Mouse (Mus musculus) granulocyte monocyte progenitor cell, adult 5-6 weeks (primary cell): Measurements from ENCODE around the gene Ndufa12. TPM values are rescaled to one million over a fixed set of nuclear protein-coding genes. Genes with fewer than 3 reads are reported as not detected.

ENCODE experiments used
- ATAC-seq: replicated peaks from 2 replicates; pipeline ENCODE4 v1.8.0; 2016; ENCODE audit warnings: mild to moderate bottlenecking, moderate TSS enrichment, inconsistent platforms; ENCODE audit not compliant: poor library complexity, severe bottlenecking
- total RNA-seq, 2 experiments: library from RNA; stranded (forward) in 1 of 2; stranded (reverse) in 1 of 2; fragments of 200-712, 200-1000 nt in 1 of 2; fragments of >200 nt in 1 of 2; fragmentation: Nextera tagmentation in 1 of 2; gene quantifications; 2 replicates each; pipeline ENCODE4 v1.2.3; 2014 to 2017

Gene Ndufa12
- 202 and 216 TPM in 2 replicates for total RNA-seq (2014; fragmentation: Nextera tagmentation)
- total RNA-seq (2017) = 350 and 390 TPM in 2 replicates

DNA sequence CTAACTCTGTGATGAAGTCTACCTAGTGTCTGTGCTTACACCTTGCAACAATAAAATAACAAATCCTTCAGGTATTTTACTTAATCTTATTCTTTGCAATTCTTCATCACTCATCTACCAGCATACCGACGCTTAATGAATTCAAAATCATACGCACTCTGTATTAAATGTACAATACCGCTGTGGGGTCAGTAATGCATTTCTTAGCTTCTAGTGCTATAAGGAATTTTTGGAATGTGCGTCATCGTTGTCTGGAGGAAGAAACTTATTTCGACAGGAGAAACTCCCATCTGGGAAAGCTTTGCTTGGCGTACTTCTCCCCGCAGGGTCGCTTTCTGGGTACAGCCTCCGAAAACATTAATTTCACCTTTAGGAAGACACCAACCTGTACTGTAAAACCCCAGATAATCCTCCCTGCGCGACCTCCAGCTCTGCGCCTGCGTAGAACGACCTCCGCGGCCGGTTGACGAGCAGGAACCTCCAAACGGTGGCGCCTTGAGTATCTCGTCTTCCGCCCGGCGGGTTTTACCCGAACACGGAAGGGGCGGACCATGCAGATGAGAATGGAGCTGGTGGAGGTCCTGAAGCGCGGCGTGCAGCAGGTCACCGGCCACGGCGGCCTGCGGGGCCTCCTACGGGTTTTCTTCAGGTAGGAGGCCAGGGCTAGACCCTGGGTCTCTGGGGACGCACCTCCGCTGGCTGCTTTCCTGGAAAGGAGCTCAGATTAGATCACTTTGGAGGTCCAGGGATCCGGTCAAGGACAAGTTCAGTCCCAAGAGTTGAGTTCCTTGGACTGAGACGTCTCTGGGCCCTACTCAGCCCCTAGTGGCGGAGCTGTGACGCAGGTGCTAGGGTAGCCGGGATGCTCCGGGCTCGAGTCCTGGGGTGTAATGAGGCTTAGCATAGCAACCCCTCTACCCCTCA, at the start of gene Ndufa12:
Ndufa12 (plus strand) TSS at position 239 of the 924 bp plus-strand sequence.
- ATAC-seq = peak; percentile 98

DNA sequence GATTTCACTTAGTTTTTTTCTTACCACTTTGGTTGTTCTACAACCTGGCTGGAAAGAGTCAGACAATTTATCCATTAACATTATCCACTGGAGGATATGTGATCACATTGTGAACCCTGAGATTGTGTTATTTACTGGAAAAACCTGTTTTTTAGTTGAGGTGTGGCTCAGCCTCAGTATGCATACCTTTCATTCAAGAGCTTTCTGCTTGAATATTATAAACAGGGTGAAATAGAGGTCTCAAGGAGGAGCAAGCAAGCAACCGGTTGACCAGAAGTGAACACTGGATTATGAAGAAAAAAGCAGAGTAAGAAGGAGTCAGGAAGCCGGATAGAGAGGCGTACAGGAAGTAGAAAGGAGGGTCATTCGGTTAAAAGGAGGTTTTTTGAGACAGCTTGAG, 47.0 kb upstream of the Ndufa12 start:
- ATAC-seq = no peak

DNA sequence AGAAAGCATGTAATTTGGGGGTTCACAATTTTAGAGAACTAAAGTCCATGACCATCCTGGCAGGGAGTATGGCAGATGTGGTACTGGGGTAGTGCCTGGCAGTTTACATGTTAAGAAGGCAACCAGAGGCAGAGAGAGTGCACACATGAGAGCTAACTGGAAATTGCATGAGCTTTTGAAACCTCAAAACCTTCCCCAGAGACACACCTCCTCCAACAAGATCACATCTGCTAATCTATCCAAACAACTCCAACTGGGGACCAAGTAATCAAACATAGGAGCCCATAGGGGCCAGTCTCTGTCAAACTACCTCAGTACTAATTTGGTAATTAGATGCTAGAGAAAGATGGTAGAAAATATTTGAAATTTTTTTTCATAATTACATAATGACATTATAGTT, 44.7 kb upstream of the Ndufa12 start:
- no peak for ATAC-seq

DNA sequence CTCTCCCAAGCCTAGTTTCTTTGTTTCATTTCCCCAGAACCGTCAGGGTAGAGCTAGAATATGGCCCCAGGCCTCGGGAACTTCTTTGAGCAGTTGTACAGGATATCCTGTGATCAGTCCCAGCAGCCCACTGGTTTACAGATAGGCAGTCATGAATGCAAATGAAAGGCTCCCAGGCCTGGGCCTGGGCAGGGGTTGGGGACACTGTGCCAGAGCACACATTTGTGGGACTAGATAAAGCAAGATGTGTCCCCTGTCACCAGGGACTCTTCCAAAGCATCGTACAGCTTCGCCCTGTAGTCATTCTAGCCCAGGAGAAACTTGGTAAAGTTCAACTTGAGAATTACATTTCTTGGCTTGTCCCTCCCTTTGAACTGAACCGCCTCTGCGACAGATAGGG, 39.6 kb upstream of the Ndufa12 start:
- ATAC-seq = no peak

DNA sequence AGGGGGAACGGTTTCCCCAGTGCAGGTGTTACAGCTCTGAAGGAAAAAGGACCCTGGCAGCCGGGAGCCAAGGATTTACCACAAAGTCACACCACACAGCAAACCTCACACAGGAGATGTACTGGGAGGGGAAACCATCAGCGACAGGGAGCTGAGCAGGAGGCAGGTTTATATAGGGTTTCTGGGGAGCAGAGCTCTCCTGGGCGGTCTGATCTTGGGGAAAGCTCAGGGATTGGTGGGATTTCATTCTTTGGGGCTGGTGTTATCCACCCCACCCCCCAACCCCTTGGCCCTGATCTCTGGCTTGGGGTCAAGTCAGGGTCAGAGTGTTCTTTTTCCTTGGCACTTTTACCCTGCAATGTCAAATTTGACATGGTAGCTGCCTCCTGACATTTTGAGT, 39.1 kb upstream of the Ndufa12 start:
- no peak for ATAC-seq

DNA sequence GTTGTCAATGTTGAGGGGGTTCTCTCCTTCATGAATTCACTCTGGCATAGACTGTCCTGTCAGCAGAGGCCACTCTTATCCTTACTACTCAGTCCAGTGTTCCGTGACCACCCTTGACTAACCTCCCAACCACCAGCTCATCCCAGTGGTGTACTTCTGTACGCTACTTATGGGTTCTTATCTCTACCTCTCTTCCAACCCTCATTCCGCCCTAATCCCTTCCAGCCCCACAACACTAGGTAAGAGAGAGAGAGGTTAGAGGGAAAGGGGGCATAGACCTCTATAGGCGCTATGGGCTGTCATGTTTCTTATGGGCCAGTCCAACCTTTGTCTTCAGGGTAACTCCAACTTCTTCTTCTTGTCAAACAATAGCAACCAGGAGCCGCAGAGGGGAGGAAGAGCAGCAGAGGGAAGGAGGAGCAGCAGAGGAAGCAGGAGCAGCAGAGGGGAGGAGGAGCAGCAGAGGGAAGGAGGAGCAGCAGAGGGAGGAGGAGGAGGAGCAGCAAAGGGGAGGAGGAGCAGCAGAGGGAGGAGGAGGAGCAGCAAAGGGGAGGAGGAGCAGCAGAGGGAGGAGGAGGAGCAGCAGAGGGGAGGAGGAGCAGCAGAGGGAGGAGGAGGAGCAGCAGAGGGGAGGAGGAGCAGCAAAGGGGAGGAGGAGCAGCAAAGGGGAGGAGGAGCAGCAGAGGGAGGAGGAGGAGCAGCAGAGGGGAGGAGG, 37.3 kb upstream of the Ndufa12 start:
- ATAC-seq = no peak

DNA sequence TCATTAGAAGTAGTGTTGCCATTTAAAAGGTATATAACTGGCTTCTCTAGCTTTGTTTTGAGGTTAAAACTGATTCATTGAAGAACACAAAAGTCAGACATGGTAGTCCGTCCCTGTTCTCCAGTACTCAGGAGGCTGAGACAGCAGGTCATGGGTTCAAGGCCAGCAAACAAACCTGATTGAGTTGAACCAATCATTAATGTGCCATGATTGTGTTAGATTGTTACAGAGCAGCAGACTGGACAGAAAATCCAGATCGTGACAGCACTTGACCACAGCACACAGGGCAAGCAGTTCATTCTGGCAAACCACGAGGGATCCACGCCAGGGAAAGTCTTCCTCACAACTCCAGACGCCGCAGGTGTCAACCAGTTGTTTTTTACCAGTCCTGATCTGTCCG, 36.5 kb upstream of the Ndufa12 start:
- no peak for ATAC-seq

DNA sequence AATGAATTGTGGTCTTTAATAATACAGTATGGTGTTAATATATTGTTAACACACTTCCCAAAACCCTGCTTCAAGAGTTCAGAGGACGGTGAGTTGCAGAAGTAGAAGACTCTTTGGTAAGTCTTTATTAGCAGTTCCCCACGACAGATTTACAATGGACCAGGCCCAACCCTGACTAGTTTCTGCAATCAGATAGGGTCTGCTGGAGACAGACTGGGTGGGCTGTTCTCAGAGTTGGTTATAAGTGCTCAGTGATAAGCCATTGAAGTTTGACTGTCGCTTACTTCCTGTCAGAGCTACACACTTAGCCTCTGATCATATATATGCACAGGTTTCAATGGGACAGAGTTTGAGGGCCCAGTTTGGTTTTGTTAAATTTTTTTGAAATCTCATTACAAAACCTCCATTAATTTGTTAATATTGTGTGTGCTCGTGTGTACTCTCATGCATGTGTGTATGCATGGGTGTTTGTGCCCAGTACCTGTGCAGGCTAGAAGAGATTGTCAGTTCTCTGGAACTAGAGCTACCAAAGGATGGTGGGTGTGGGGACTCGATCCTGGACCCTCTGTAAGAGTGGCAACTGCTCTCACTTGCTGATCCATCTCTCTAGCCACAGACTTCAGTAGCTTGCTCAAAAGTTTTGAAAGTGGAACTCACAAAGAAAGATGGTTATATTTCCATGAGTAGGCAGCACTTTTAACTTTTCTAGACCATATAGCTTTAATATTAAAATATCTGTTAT, 34.2 kb upstream of the Ndufa12 start:
- no peak for ATAC-seq

DNA sequence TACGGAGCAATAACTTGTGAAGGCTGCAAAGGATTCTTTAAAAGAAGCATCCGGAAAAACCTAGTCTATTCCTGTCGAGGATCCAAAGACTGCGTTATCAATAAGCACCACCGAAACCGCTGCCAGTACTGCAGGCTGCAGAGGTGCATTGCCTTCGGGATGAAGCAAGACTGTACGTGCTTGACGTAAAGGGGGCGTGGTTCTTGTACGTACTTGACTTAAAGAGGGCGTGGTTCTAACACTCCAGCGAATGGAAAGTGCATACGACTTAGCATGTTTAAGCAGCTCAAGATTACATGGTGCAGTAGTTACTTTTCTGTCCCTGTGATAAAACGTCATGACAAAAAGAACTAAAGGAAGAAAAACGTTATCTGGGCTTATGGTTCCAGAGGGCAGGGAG, 33.1 kb upstream of the Ndufa12 start:
- no peak for ATAC-seq

DNA sequence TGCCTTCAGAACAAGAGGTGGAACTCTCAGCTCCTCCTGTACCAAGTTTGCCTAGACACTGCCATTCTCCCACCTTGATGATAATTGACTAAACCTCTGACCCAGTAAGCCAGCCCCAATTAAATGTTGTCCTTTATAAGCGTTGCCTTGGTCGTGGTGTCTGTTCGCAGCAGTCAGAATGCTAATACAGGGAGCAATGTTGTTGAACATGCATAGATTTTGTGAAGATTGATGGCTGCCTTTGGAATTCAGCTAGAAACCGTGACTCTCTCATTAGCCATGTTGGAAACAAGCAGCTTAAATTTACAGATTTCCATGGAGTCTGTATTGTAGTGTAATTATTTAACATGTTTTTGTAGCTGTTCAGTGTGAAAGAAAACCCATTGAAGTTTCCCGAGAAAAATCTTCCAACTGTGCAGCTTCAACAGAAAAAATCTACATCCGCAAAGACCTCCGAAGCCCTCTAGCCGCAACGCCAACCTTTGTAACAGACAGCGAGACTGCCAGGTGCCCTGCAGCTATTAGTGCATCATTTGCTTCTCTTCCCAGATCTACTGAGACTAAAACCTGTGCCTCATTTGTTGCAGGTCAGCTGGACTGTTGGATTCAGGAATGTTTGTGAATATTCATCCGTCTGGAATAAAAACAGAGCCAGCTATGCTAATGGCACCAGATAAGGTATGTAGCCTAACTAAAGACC, 31.3 kb upstream of the Ndufa12 start:
- no peak for ATAC-seq

DNA sequence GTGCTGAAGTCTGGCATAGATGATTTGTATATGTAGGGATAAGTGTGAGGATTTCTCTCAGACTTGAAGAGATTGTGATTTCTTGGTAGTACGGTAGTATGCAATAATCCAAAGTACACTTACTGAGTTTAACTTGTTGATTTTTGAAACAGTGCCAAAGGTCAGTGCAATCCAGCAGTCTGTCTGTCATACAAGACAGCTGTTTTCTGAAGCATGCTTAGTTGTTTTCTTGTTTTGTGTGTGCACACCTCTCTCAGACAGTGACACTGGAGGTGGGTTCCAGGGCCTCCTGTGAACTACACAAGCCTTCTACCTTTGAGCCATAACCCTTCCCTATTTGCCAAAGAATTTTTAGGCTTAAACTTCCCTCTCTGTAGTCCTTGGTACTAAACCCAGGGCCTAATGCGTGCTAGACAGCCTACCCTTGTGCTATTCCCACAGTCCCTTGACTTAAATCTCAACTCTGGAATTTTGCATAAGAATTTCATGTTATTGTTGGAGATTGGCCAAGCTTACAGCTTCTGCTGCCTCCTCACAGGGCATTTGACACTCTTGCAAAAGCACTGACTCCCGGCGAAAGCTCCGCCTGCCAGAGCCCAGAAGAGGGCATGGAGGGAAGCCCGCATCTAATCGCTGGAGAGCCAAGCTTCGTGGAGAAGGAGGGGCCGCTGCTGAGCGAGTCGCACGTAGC, 26.9 kb upstream of the Ndufa12 start:
- ATAC-seq = no peak

DNA sequence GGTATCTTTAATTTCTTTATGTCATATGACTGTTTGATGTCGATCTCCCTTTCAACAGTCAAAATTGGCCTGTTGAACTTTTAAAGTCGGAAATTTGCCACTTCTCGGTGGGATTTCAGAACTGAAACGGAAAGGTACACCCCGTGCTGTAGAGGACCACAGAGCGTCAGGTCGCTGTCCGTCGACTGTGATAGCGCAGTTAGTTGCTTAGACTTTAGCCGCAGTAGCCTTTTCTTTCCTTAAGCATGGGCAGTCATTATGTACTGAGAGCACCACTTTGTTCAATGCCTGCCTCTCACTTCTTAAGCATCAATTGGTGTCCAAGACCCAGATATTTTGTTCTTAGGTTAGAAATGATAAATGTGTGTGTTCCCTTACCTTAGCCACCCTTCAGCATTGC, 26.4 kb upstream of the Ndufa12 start:
- ATAC-seq = no peak

DNA sequence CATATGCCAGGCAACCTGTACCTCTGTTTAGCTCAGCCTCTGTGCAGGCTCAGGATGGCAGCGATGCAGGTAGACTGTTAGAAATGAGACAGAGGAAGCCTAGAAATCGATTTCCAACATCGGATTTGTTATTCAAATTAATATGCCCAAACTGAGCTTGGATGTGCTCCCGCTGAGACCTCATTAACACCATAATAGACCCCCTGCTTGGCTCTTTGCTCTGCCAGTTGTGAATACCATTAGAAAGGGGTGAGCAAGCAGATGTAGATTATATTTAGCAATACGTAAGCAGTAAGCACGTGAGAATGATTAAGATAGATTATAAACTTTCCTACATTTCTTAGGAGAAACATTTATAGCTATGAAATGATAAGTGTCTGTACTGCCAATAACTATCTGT, 25.8 kb upstream of the Ndufa12 start:
- ATAC-seq = no peak

DNA sequence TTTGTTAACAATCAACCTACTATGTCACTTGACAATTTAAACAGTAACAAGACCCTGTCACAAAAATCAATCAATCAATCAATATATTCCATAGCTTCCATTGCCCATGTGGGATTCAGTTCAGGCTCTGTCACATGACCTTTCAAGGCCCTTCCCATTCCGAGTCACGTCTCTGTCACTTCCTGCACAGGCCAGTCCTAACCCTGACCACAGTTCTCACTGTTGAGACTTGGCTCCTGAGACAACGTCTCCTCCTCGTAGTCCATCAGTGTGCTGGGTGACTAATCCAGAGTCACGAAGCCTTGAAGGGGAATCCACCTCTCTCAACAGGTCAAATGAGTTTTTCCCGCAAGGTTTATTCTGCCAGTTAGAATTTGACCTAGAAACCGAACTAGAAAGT, 23.9 kb upstream of the Ndufa12 start:
- ATAC-seq = no peak

DNA sequence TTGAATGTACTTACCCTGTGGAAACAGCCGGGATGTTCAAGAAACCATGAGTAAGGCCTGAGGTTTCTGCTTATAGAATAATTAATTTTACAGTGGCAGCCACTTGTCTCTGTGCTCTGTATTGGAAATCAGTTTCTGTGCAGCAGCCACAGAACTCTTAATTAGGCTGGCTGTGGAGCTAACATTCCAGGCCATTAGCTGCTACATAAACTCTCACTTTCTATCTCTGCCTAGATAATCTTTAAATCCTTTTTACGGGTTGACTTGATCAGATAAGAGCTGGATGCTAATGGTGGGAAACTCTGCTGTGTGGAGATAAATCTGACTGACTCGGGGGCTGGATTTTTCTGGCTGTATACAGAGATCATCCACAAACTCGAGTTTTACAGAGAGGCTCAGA, 15.3 kb upstream of the Ndufa12 start:
- no peak for ATAC-seq

DNA sequence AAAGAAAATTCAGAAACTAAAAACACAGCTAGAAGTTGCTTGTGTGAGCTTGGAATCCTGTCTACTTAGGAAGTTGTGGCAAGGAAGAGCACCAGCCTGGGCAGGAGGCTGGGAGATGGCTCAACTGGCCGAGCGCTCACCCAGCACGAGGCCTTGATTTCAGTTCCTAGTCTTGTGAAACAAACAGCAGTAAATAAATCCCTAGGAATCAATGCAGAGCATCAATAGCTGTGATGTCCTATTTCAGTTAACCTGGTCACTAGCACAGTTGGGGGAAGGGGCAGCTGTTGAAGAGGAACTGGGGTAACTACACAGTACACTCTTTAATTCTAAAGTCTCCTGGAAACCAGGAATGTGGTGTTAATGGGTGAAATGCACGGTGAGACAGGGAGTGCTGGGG, 6.5 kb downstream of the Ndufa12 start:
- ATAC-seq = no peak

DNA sequence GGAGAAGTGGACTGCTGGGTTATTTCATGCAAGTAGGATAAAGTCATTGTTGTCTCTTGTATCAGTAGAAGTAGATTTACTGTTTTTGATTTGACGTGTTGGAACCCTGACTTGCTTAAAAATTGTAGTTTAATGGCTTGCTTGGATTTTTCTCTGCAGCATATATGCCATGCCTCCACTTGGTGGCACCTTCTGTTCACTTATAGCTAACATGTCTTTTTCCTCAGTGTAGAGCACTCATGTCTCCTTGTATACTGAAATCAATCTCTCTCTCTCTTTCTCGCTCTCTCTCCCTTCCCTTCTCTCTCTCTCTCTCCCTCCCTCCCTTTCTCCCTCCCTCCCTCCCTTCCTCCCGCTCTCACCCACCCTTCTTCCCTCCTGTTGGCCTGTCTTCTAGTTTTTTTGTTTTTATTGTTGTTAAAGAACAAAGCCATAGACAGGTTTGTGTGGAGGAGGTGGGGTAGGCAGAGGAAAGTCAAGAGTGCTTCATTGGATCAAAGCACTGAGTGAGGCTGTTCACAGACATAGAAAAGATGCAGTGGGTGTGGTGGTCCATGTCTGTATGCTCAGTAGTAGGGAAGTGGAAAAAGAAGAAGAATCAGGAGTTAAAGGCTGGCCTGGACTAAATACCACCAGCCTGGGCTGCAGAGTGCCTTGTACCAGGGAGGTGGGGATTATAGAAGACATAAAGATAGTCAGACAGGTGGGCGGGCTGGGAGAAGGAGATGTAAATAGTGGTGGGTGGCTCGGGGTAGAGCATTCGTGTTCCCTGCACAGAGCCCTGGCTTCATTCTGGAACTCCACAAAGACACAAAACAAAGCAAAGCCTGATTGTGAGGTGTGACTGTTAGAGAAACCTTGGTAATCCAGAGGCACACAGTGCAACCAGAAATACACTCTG, 12.4 kb downstream of the Ndufa12 start:
- ATAC-seq = no peak

DNA sequence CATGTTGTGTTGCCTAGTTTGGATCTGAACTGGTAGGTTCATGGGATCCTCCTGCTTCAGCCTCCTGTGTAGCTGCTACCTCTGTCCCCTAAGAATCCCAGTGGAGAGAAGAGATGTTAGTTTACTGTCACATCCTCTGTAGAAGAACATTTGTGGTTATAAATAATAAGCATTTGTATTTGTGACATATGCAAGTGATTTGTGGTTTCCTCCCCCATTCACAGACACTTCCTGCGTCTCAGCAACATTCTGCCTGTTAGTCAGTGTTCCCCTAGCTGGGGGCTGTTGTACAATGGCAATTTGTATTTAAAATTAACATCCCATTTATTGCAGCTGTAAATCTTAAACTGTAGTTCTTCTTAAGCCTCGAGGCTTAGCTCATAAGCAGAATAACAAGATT, 13.2 kb downstream of the Ndufa12 start:
- ATAC-seq = 0 out of 2 replicates have a peak, but pooled peaks have one; percentile 27
